Mouse (Mus musculus) mesoderm, embryonic 11.5 days (tissue): ENCODE measurements at regions not wholly inside any gene's neighbourhood (a gene's known extent, or its start where the extent isn't known, plus 50 kb on each side); places are given as distances from the start of the nearest gene placed in this dataset.

ENCODE experiments used
- DNase-seq: peaks from one replicate; pipeline ENCODE4 v3.0.0-alpha.2; 2012; ENCODE audit warnings: low read depth, low spot score

DNA sequence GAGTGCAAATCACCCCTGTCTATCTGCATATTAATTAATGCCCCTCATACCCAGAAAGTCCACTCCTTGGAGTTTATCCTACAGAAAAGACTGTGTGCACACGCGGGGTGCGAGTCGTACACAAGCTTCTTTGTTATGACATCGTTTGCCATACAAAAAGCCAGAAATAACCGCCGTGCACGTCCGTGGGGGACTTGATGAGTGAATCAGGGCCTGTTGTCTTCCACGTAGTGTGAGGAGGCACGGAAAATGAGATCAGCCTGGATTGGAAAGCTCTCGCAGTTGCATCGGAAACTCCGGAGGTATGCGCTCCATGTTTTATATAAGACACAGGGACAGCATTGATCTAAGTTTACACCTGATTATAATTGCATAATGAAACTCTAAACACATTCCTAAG, 120.3 kb downstream of the Etnk1 start:
- no peak for DNase-seq

DNA sequence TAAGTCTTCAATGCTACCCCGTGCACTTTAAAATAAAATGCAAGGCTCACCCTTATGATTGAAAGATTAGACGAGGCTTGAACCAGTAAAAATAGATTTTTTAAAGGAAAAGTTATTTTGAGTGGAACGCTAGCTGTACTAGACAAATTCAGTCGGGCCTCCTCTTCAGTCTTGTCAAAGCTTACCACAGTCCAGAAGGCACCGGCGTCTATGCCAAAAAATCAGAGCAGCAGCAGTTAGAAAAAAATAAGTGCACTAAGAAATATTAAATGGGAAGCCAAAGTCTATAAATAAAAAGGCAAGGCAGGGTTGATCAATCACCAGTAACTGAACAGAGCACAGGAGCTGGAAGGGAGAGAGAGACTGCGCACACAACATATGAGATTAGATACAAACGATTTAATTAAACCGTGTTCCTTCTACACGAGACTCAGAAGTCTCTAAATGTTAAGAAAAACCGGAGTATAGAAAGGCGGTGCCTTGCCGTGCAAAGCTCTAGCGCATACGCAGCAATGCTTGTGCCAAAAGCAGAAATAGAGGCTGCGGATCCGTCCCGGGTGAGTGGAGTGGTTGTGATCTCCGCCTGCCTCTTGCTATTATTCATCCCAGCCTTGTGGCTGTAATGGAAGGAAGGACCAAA, 121.6 kb downstream of the Etnk1 start:
- no peak for DNase-seq

DNA sequence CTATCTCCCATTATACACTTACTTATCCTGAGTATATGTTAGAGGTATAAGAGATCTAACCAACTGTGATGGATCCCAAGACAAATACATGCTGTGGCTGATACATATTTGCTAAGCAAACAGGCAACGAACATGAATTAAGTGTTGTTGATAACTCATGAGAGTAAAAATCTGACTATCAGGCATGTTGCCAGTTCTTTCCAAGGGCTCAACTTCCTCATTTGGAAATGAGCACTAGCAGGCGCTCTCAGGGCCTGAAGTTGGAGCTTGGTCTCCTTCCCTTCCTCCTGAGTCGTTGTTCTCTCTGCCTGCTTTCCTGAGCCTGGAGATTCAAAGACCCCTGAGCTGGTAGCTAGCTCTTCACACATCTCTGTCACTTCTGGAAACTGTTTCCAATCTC, 126.6 kb downstream of the Etnk1 start:
- no peak for DNase-seq

GRCm38 (mm10) chr6:143298391-143298790, 131.4 kb downstream of the Etnk1 start:
- DNase-seq: no peak

- DNase-seq: no peak
Observed at GRCm38 (mm10) chr6:143301414-143301813, 134.4 kb downstream of the Etnk1 start.

DNA sequence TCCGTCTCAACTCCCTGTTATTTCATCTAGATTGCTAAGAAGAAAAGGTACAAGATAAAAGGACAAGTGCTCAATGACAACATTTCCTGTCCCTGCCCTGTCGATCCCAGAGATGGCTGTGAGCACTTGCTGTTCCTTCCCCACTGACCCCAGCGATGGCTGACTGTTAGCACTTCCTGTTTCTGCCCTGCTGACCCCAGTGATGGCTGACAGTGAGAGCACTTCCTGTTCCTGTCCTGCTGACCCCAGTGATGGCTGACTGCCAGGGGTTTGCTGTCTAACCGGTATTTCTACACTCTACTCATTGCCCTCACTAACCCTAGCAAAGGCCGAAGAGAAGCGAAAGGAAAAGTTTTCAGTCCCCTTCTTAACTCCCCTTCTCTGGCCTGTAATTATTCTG, 140.3 kb downstream of the Etnk1 start:
- no peak for DNase-seq

- DNase-seq: no peak
Observed at GRCm38 (mm10) chr6:143315859-143316258, 148.8 kb downstream of the Etnk1 start.

GRCm38 (mm10) chr6:143320426-143320825, 153.4 kb downstream of the Etnk1 start:
- DNase-seq: peak; percentile 22

DNA sequence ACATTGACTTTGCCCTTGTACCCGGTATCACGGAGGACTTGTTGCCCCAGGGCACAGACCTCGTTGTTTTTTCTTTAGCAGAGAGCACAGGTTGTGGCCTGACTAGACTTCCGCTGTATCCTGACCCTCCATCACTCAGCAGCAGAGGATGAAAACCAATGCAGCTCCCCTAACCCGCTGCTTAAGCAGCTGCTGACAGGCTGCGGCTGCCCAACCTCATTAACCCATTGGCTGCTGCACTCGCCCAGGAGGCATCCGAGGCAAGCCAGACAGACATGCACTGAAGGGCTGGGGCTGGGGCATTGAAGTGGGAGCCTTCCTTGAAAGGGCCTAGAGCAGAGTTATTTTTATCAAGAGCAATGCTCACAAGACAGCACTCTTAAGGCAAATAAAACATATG, 157.6 kb downstream of the Etnk1 start:
- DNase-seq: peak; percentile 37

DNA sequence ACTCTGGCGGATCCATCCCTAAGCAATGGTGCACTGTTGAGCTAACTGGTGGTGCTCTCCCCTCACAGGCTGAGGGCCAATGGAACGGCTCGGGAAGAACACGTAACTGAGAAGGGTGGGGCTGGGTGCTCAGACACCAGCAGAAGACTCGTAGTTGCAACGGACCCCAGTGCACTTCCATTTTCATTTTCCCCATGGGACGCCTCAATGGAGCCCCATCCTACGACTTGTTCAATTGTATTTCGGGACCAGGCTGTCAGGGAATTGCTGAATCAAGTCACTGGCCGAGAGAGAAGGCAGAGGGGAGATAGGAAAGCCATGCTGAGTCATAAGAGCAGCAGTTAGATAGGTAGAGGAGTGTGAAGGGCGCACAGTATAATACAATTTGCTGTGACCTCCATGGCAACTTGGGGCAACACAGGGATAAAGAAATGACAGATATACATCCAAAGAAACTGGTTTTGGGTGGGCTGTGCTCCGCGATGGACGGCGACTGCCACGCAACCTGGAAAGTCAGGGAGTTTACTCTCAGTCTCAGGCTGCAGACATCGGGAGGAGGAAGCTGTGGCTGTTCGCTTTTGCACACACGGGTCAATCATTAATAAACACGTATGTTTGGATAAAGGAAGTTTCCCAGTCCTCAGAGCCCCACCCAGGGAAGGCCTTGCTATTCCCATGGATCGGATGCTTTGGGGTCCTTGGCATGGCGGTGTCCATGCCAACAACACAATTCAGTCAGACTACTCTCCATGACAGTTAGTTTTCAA, 160.1 kb downstream of the Etnk1 start:
- no peak for DNase-seq

DNA sequence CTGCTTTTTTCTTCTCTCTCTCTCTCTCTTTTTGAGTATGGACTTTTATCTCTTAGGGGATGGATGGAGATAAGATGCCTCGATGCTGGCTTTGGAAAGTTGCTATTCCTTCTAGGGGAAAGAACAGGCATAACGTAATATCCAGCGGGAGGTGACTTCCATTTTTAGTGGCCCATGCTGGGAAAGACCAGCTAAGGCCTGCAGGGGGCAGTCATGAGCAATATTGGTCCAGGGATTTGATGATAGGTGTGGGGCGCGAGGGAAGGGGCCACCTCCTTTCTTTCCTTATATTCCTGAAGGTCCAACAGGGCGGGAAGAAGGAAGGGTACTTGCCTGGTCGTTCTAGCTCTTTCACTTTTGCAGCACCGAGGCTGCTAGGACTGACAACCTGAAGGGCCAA, 160.8 kb downstream of the Etnk1 start:
- DNase-seq: no peak

GRCm38 (mm10) chr6:143328202-143328601, 161.2 kb downstream of the Etnk1 start:
- DNase-seq: no peak

GRCm38 (mm10) chr6:143329096-143329495, 162.1 kb downstream of the Etnk1 start:
- DNase-seq: no peak

- no peak for DNase-seq
Observed at GRCm38 (mm10) chr6:143333493-143333892, 166.5 kb downstream of the Etnk1 start.

- no peak for DNase-seq
Observed at GRCm38 (mm10) chr6:143336574-143336973, 169.6 kb downstream of the Etnk1 start.

DNA sequence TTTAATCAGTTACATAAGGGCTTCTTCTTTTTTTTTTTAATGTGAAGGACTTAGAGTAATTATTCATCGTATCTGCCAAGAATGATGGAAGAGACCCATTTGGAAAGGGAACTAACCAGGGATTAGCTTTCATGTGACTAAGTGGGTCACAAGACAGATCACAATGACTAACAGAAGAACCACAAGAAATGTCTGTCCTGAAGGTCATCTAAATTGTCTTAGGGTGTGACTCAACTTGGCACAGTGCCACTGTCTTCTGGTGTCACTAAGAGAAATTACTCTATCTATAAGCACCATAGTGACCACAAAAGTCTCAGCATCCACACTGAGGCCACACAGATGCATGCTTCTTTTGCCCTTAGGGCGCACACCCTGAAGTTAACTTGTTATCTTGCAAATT, 182.0 kb downstream of the Etnk1 start:
- no peak for DNase-seq

DNA sequence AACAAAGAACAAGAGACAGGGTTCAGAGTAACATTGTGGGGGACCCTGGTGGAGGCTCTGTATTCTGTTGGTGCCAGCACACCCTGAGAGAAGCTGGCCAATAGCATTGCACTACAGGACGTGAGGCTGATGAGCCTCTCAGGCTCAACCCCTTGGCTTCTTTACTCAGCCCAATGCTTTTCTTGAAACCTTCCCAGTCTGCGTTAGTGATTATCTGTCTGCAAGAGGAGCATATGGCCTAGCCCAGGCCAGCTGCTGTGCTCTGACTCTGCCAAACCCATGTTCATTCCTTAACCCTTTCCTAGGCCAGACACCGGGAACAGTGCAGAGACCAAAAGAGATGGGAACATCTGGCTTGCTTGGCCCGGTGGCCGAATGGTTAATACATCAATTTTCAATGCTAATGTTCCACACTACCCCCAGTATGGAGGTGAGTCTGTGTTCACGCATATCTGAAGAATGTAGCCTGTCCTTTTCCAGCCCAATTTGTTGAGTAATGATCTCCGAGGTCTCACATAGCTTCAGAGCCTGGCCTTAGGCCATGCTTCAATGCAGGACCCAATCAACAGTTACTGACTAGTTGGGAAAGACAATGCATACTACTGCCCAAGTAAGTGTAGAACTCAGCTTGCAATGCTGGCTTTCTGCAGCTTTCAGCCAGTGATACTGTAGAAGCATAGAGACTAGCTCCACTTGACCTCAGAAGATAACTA, 192.5 kb downstream of the Etnk1 start:
- DNase-seq: peak; percentile 37

- no peak for DNase-seq
Observed at GRCm38 (mm10) chr6:143361149-143361725, 194.2 kb downstream of the Etnk1 start.

GRCm38 (mm10) chr6:143361963-143362362, 194.9 kb downstream of the Etnk1 start:
- DNase-seq: no peak

- DNase-seq: no peak
Observed at GRCm38 (mm10) chr6:143365840-143366239, 198.8 kb downstream of the Etnk1 start.

DNA sequence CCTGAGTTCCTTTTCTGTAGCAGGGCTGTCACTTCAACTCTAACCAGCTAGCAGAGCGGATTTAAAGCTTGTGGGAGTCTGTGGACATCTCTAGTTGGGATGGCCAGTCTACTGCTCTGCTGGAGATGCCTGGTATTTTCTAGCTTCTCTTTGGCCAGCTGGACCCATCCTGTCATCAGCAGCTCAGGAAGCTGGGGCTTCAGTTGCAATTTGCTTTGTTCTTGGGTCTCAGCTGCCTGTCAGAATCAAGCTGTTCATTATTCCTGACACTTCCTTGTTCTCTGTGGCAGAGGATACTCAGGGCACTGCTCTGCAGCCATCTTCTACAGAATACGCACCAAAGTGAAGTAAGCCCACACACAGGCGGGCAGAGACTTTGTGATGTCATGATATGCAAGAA, 200.8 kb downstream of the Etnk1 start:
- no peak for DNase-seq

DNA sequence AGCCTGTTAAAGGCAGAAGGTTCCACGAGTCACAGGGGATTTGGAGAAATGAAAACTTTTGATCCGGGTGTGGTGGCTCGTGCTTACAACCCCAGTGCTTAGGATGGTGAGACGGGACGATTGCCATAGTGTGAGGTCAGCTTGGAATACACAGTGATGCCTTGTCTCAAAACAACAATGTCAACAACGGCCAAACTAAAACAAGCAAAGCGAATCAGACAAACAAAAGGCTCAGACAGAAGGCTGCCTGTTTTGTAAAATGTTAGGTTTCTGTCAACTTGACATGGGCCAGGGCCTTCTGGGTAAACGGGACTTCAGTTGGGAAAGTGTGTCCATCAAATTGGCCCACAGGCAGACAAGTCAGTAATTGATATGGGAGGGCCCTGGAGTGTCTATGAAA, 201.6 kb downstream of the Etnk1 start:
- no peak for DNase-seq
